Mouse (Mus musculus): ENCODE measurements around the gene S100a1. TPM values are rescaled to one million over a fixed set of nuclear protein-coding genes. Genes with fewer than 3 reads are reported as not detected.

Gene S100a1
- total RNA-seq (2021), result 108 and 131 TPM in 2 replicates
- long read RNA-seq, transcript S100a1-201 (3 exons, 677 nt), result major isoform, 89 of 95 reads
- long read RNA-seq, partial matches to known transcripts, result 4 of 95 reads
- long read RNA-seq, other reads (novel, unspliced or antisense), result 0 of 95 reads

DNA sequence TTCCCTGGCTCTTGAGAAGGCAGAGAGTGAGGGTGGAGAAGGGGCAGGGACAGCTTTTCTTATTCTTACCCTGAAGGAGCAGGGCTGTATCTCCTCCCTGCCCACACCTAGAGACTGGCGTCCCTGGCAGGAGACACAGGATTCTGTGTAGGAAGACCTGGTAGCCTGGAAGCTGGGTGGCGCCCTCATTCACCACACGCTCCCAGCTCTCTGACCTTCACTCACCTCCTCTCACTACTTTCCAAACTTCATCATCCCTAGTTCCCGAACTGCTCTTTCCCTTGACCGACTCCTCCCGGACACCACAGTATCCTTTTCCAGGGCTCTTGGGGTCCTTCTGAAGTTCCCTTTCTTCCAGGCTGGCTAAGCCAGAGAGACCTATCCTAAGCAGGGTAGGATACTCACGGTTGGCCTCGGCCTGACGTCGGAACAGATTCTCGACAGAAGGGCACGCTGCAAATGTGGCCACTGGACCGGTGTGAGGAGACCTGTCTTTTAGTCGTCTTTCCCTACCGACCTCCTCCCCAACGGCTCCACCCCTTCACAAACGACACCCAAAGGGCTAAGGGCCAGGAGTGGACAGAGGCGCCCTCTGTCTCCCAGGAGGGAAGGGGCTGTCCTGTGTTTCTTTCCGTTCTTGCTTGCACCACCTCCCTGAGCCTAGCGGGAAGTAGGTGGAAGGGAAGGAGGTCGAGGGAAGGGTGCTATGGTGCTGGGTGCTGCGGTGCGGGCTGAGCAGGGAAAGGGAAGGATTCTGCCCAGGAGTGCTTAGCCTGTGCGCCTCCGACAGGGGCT lies at the start of gene S100a1, which contains the start of gene S100a13:
S100a1 (minus strand) TSS at position 597 of the 795 bp plus-strand sequence.
S100a13 (plus strand) TSS at position 640 of the 795 bp plus-strand sequence.
- DNase-seq, result peak; percentile 72

DNA sequence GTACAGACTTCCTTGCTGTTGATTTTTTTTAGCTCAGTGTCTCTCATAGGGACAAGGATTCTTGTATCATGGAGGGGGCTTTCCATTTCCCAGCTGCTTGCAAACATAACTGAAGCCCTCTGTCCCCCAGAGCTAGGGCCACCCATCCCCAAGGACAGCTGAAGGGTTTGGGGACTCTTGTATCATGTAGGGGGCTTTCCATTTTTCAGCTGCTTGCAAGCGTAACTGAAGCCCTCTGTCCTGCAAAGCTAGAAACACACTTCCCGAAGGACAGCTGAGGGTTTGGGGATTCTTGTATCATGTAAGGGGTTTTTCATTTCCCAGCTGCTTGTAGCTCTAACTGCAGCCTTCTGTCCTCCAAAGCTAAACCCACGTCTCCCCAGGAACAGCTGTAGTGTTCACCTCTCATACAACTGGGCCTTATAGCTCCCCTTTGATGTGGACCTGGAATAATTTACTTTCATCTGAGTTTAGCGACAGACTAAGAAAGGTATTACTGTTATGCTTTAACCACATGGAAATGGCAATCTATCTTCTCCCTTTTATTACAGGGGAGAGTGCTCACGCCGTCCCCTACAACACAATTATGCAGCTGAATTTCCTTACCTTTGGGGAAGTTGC lies 45.9 kb upstream of the S100a1 start, which contains the start of gene S100a3:
S100a3 (plus strand) TSS at position 571 of the 621 bp plus-strand sequence.
- DNase-seq, result no peak

DNA sequence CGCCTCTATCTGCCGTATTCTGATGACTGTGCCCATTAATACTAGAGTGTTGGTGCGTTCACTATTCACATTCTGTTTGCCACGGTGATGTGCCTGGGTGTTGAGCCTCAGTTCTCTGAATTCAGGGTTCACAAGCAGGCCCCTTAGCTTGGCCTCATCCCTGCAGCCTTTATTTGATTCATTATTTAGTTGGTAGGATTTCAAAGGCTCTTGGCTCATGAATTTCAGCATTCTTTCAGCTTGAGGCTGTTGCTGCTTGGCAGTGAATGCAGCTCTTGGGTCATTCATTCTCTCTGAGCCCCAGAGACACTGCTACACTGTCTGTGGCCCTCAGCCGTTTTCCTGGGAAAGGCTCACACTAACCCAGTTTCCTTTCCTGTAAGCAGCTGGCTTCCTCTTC lies 41.8 kb upstream of the S100a1 start:
- DNase-seq, result no peak

DNA sequence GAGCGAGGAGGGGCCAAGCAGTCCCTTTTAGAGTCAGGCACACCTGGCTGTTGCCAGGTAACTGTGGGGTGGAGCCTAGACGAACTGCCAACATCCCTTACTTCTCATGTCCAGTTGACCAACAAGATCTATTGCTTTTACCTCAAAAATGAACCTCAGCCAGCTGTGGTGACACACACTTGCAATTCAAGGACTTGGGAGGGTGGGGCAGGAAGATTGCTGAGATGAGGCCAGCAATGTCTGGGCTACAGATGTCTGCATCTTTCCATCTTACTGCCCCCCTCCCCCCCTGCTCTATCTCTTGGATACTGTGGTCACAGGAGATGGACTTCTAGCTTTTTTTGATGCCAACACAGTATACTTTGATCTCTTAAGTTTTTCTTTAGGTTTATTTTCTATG lies 38.0 kb upstream of the S100a1 start:
- DNase-seq, result no peak

DNA sequence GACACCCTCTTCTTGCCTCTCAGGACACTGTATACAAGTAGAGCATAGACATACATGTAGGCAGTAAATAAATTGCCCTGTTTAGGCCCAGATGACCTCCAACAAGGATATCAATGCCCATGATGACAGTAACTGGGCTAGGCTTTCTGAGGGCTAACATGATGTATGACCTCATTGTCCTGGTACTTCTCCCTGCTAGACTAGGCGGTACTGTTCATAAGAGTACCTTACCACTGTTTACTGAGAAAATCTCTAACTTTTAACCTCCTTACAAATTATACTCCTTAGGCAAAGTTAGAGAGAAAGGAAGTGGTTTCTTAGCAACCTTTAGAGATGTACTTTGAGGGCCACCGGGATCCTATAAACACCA lies 36.2 kb upstream of the S100a1 start:
- DNase-seq, result no peak

DNA sequence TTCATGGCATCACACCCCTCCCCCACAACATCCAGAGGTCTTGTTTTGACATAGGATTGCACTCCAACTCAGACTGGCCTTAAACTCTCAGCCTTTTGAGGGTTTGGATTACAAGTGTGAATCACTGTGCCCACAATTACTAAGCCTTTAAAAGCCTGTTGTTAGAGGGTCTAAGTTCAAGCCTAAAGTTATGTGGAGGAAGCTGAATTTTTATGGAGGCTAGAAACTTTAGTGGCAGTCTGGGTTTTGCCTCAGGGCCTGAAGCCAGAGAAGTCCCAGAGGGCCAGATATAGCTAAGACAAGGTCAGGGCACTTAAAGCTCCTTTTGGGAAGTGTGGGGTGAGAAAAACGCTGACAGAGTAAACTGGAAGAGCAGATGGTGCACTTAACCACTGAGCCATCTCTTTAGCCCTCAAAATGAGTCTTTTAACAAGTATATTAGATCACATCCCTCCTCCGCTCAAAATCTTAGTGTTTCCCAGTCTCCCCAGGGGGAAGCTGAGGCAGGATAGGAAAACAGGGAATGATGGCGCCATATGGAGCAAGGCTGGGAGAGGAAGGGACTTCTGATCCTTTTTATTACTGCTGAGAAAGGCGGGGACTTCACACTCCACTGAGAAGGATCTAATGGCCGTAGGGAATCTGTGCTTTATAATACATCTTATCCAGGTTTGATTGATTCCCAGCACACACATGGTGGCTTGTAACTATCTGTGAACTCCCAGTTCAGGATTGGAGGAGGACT lies 35.7 kb upstream of the S100a1 start:
- DNase-seq, result no peak

DNA sequence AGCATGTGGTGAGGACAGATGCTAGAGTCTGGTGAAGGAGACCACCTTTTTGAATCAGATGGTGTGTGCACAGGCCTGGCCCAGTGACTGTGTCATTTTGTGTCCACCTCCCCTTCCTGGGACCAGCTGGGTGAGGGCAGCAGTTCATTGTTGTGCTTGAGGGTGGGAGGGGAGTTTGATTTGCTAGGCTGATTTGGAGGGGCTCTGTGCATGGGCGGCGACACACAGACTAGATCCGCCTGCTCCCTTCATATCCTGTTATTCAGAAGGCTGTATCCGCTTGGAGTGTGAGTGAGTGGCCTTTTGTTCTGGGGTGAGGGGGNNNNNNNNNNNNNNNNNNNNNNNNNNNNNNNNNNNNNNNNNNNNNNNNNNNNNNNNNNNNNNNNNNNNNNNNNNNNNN lies 26.7 kb upstream of the S100a1 start:
- DNase-seq, result peak; percentile 8

DNA sequence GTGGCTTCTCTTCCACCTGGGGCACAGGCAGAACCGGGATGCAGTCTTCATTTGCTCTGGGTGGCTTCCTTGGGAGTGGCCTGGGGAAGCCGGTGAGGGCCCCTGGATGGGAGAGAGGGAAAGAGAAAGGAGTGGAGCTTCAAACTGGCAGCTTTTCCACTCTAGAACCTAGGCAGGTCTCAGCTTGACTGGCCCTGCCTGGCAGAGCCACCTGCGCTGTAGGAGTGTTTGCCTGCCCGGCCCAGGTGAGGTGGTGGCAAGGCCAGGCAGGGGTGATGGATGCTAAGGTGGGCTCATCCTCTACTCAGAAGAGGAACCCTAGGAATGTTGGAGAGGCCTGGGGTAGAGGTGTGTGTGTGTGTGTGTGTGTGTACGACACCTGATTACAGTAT lies 23.7 kb upstream of the S100a1 start:
- DNase-seq, result no peak

DNA sequence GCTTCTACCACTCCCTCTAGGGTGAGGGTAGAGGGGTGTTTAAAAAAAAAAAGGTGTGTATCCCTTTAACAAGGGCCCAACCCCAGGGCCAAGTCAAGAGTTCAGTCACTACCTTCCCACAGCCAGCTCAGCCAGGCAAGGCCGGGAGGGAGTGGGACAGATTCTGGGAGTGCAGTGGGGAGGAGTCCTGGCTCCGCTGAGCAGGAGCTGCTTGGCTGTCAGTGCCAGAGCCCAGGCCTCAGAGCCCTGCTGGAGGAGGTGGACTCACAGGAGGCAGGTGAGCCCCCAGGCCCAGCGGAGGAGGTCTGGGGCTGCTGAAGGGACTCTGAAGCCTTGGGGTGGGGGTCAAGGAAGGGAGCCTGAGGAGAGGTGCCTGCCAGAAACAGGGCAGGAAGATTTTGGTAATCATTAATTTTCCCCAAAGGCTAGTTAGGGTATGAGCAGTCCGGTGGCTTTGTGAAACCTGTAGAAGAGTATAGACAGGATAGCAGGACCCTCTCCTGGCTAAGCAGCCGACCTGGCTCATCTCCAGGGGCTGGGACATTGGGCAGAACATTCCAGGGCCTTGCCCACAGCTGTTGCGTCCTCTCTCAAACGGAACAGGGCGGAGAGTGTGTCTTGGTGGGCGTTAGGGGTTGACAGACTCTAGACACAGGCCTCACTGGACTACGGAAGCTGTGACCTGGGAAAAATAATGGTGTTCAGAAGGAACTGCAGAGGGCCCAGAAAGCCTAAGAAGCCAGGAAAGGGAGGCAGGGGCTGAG lies 23.1 kb upstream of the S100a1 start, which contains the start of gene S100a16:
S100a16 (plus strand) TSS at position 114 of the 764 bp plus-strand sequence.
- DNase-seq, result peak; percentile 77

DNA sequence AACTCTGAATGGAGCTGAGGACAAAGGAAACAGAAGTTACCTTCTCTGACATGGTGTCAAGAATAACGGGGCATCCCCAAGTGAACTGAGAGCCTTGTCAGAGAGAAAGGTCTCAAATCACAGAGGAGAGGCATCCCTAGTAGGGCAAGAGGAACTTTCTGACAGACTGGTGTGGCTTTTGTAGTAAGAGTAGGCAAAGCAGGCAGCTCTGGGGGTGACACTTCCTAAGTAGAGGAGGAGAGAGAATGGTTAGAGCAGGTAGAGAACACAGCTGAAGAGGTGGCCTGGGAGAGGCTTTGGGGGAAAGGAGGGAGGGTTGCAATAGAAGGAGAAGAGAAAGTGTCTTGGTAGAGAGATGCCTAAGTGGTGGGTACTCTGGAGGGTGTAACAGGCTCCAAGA lies 21.3 kb upstream of the S100a1 start:
- DNase-seq, result no peak

DNA sequence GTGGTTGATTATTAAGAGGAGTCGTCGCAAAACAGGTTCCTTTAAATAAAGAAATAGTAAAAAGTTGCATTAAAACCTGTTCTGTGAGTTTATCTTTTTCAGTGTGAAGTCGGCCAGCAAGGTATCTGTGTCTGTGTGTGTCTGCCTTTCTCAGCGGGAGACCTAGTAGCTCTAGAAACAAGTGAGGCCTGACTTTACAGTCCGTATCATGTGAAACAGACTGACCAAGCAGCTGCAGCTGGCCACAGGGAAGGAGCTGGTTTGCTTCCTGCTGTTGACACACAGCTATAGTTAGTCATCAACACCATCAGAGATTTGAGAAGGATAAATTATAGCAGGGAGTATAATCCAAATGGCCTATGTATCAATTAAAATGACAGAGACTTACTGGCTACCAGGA lies 17.5 kb upstream of the S100a1 start:
- DNase-seq, result no peak

DNA sequence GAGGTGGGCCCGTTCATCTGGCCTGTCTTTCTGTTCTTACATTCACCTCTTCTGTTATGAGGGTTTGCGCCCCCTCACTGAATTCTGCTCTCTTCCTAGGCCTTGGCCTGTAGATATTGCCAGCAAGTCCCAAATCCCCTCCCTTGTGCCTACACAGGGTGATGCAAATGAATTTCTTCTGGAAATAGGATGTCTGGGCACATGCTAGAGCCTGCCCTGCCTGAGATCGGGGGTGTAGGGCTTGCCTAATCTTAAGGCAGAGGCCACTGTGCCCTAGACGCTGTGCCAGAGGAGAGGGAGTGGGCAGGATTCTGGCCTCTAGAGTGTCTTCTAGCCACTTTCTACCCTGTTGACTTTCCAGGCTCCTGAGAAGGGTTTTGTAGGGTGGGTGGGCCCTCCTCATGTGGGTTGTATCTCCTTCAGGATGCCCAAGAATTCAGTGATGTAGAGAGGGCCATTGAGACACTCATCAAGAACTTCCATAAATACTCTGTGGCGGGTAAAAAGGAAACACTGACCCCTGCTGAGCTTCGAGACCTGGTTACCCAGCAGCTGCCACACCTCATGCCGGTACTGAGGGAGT lies 13.2 kb upstream of the S100a1 start:
- DNase-seq, result no peak

DNA sequence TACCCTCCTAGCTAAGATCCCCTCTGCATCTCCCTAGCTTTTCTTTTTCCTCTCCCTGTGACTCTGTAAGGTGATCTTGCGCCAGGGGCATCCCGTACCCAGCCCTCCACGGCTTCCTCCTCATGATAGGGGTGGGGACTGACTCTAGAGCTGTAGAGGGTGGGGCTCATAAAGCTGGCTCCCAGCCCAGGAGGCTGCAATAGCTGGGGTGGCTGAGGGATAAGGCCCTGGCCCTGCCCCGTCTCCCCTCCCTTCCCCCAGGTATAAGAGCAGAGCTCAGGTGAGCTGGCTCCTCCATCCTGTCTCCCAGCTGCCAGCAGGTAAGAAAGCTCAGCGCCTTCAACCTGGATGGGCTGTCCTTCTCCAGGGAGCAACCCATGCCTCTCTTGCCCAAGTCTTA lies 12.4 kb upstream of the S100a1 start, which contains the start of gene S100a14:
S100a14 (plus strand) TSS at position 277 of the 400 bp plus-strand sequence.
- no peak for DNase-seq

DNA sequence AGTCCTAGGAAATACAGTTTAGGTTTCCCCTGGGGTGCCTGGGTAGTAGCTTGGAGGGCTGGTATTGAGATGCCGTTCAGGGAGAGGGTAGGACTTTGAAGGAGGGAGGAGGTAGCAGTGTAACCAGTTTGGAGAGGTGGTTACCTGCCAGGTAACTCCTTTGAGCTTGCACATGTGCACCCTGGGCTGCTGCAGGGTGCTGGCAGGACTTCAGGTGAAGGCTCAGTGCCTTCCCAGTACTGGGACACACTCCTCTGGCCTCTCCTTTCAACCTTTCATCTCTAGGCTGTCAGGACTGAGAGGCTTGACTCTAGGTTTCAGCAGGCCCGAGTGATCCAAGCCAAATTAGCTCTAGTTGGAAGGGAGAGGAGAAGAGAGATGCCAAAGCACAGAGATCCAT lies 11.9 kb upstream of the S100a1 start:
- no peak for DNase-seq

DNA sequence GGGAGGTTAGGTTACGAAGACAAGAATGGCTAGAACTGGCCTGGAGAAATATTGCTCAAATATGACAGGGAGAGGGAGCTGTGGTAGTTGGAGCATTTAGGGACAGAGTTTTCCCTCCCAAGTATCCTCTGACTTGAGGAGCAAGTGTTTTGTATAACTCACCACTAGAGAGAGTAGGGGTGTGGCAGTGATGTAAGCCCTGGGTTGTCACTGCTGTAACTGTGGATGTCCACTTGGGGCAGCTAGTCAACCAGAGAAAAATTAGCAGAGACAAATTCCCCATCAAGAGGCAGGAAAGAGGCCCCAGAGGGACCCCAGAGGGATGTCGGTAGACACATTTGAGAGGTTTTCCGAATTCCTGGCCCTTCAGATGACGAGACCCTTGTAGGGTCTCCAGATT lies 11.2 kb upstream of the S100a1 start:
- no peak for DNase-seq

DNA sequence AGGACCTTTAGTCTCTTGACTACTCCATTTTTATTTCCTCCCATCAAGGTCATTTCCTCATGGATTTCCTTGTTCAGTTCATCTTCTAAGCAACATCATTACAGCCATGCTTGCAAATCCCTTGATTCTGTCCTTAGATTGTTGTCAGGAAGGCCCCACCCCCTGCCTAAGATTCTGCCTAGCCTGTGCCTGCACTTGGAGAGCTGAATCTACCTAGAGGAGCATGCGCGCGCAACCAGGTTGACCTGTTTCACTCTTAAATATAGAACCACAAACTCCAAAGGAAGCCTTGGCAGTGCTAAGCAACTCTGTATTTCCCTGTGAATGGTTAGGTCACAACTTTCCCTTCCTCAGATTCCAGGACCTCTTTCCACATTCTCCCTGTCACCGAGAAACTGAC lies 3.5 kb upstream of the S100a1 start:
- DNase-seq, result no peak

DNA sequence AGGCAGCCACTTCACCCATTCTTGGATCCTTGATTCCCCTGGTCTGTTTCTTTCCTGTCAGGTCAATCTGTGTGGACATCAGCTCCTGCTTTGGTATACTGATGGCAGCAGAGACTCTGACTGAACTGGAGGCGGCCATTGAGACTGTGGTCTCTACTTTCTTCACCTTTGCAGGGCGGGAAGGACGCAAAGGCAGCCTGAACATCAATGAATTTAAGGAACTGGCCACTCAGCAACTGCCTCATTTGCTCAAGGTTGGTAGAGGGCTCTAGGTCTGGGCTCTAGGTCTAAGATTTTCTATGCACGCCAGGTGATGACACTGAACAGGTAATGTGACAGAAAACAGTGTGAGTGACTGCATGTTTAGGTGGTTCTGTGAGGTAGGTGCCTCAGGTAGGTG lies 1.6 kb upstream of the S100a1 start:
- DNase-seq, result no peak

DNA sequence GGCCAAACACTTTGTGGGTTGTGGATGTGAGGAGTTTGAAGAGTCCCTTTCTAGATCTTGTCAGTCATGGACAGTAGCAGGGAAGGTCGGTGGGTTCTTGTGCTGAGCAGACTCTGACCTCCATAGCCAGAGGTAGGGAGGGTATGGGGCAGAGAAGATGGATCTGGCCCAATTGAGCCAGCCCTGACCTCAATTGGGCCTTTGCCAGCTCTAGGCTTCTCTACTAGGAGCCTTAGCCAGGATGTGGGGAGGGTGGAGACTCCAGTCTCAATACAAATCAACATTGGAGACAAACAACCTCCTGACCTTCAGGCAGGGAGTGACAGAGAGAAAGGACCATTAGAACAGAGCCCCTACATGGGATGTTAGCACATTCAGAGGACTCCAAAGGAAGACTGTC lies 1.1 kb upstream of the S100a1 start:
- peak; percentile 48 for DNase-seq

DNA sequence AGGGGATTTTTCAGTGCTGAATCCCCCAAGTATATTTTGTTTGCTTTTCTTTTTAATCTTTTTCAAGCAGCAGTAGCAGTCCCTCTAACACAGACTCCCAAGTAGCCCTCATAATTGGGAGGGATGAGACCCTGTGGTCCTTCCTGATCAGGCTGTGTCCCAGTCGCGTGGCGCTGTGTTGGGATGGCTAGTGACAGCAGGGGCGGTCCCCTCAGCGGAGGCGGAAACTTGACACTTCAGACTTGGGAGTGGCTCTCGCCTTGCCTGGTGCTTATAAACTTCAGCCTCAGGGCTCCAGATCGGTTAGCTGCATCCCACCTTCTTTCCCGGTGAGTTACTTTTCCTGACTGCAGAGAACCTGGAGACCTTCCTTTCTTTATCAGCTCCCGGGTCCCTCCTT lies 499 bp upstream of the S100a1 start:
- DNase-seq, result peak; percentile 73

DNA sequence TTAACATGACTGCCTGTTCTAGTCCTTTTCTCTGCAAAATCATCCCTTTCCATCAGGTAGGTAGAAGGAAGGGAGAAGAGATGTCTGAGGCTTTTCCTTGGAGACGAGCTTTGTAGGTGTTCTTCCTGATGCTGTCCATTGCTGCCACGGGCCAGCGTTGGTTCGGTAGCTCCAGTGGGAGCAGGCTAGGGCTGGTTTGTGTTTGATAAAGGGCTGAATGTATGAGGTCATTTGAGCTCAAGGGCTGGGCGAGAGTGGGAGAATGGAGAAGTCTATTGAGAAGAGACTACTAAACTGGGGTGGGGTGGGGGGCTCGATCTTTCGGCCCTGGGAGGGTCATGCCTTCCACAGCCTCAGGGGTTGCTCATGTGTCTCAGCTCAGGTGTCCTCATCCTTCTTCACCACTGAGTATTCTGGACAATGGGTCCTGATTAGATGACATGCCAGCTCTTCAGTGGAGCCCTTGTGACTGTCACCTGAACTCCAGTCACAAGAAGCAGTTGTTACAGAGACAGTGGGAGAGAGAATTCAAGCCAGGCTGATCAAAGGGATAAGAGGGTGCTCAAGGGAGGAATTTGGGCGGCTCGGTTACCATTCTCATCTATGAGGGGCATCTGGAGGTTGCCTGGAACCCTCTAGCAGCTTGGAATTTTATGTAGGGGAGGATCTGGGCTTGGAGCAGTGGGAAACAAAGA lies 1.1 kb downstream of the S100a1 start:
- no peak for DNase-seq

DNA sequence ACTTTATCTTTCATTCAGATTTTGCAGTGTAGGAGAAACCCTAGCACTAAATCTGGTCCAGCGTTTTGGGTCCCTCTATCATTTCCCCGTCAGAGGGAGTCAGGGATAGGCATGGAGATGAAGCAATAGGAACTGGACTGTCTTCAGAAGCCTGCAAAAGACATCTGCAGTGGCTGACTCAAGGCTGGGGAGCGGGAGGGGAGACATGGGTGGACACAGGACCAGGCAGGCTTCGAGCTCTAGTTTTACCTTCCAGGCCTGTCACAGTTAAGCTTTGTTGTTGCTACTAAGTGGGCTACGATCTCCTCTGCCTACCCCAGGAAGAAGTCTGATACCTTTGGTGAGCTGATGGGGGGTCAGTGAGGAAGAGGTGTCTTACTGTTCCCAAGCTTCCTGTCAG lies 1.9 kb downstream of the S100a1 start:
- DNase-seq, result no peak
